Mouse (Mus musculus) gastrocnemius, adult 2 months (tissue): ENCODE results near the gene Ap3b2. TPM values are rescaled to one million over a fixed set of nuclear protein-coding genes. Genes with fewer than 3 reads are reported as not detected.

ENCODE experiments used
- DNase-seq: peaks from one replicate; pipeline ENCODE4 v3.0.0; 2022
- H3K27ac ChIP-seq: fragments of 200-600 bp; 2 replicates; pipeline ENCODE4 v1.8.1; 2022; ENCODE audit warnings: mild to moderate bottlenecking
- H3K4me3 ChIP-seq: fragments of 200-600 bp; 2 replicates; pipeline ENCODE4 v1.8.1; 2022; ENCODE audit warnings: mild to moderate bottlenecking, moderate library complexity
- CTCF ChIP-seq: fragments of 200-600 bp; IDR thresholded peaks from 2 replicates; pipeline ENCODE4 v1.8.1; 2022; ENCODE audit warnings: antibody characterized with exemption, mild to moderate bottlenecking, moderate library complexity
- intact Hi-C: fragments of 180-260 bp; cut with DNase I; formaldehyde crosslinking; loops from one replicate; pipeline ENCODE4 v1.15.1; 2025
- long read RNA-seq, 2 experiments: library from polyadenylated mRNA; stranded (forward); transcript quantifications; one replicate each; pipeline ENCODE4 v2.0.0; 2021
- total RNA-seq, 2 experiments: library from RNA; stranded (reverse); gene quantifications; 2 replicates each; pipeline ENCODE4 v1.2.3; 2021

Gene Ap3b2
- total RNA-seq = under 1 TPM; 0.20 TPM
- long read RNA-seq, experiment 1, partial matches to known transcripts = 0 of 1 reads
- long read RNA-seq, experiment 1, other reads (novel, unspliced or antisense) = 0 of 1 reads
- long read RNA-seq, experiment 2 = 0 reads

- TF ChIP-seq CTCF = no peak
- DNase-seq = peak; percentile 81
- intact Hi-C loops = loop anchor here (2.0 kb wide), 1 partner anchor 39 kb away; the partner anchor contains the start of gene Cpeb1
- H3K27ac ChIP-seq = no peak within 1 kb of the TSS
- H3K4me3 ChIP-seq = peak within 1 kb of the TSS; percentile 70
These were observed at the start of gene Ap3b2 for GRCm38 (mm10) chr7:81493331-81494021. Gene Ap3b2, minus strand, starts transcription at chr7:81493925.

- TF ChIP-seq CTCF = no peak
- no peak for DNase-seq
- Histone ChIP-seq H3K4me3 (no peak overlapping the region), H3K27ac (peak overlapping the region; percentile 78)
- intact Hi-C loops = loop anchor here (10.0 kb wide), 1 partner anchor 202 kb away; no protein-coding TSS in a partner anchor
These were observed 49.2 kb upstream of the Ap3b2 start for GRCm38 (mm10) chr7:81542934-81543333.

GRCm38 (mm10) chr7:81541924-81542524 is 48.3 kb upstream of the Ap3b2 start:
- no peak overlapping the region for H3K4me3 ChIP-seq
- peak; percentile 95 for DNase-seq
- intact Hi-C loops = loop anchor here (10.0 kb wide), 1 partner anchor 203 kb away; no protein-coding TSS in a partner anchor
- no peak for TF ChIP-seq CTCF
- peak overlapping the region; percentile 78 for H3K27ac ChIP-seq

- TF ChIP-seq CTCF = no peak
- H3K27ac ChIP-seq = peak overlapping the region; percentile 78
- H3K4me3 ChIP-seq = 0 out of 2 replicates have a peak overlapping the region, but pooled peaks have one; percentile 11
- intact Hi-C loops = loop anchor here (10.0 kb wide), 1 partner anchor 204 kb away; no protein-coding TSS in a partner anchor
- DNase-seq = no peak
These were observed 47.3 kb upstream of the Ap3b2 start for GRCm38 (mm10) chr7:81540999-81541398.

GRCm38 (mm10) chr7:81539565-81539964 is 45.8 kb upstream of the Ap3b2 start:
- intact Hi-C loops = no loop called here
- no peak for TF ChIP-seq CTCF
- H3K27ac ChIP-seq = peak overlapping the region; percentile 78

GRCm38 (mm10) chr7:81538070-81538675 is 44.4 kb upstream of the Ap3b2 start:
- Histone ChIP-seq H3K4me3 (no peak overlapping the region), H3K27ac (no peak overlapping the region)
- intact Hi-C loops = no loop called here
- TF ChIP-seq CTCF = no peak
- DNase-seq = no peak

More at GRCm38 (mm10) chr7:81539565-81539964, 45.8 kb upstream of the Ap3b2 start:
- no peak overlapping the region for H3K4me3 ChIP-seq
- DNase-seq = no peak

GRCm38 (mm10) chr7:81536478-81536877 is 42.8 kb upstream of the Ap3b2 start:
- no peak overlapping the region for H3K4me3 ChIP-seq
- TF ChIP-seq CTCF = no peak
- no peak overlapping the region for H3K27ac ChIP-seq
- DNase-seq = no peak
- intact Hi-C loops = no loop called here

- TF ChIP-seq CTCF = no peak
- Histone ChIP-seq H3K27ac (no peak overlapping the region), H3K4me3 (no peak overlapping the region)
- intact Hi-C loops = no loop called here
- DNase-seq = no peak
These were observed 37.7 kb upstream of the Ap3b2 start for GRCm38 (mm10) chr7:81531462-81531861.

GRCm38 (mm10) chr7:81528918-81529317 is 35.2 kb upstream of the Ap3b2 start:
- intact Hi-C loops = no loop called here
- DNase-seq = no peak
- Histone ChIP-seq H3K27ac (no peak overlapping the region), H3K4me3 (no peak overlapping the region)
- TF ChIP-seq CTCF = no peak

GRCm38 (mm10) chr7:81523663-81524017 is 29.9 kb upstream of the Ap3b2 start:
- intact Hi-C loops = loop anchor here (2.0 to 5.0 kb wide), 2 partner anchors 47 to 66 kb away; partner anchors contain the start of genes Cpeb1 and Whamm
- Histone ChIP-seq H3K4me3 (peak overlapping the region; percentile 92), H3K27ac (peak overlapping the region; percentile 96)
- no peak for DNase-seq
- no peak for TF ChIP-seq CTCF

GRCm38 (mm10) chr7:81523008-81523662 is 29.4 kb upstream of the Ap3b2 start:
- Histone ChIP-seq H3K27ac (peak overlapping the region; percentile 96), H3K4me3 (peak overlapping the region; percentile 92)
- DNase-seq = peak; percentile 94
- peak; percentile 36 for TF ChIP-seq CTCF
- intact Hi-C loops = loop anchor here (2.0 to 5.0 kb wide), 2 partner anchors 48 to 66 kb away; partner anchors contain the start of genes Cpeb1 and Whamm
